Comparison of ENCODE assay signal across 31 mouse cellular contexts in genomic region chr4:136256696-136257095, GRCm38 (mm10). TPM values are rescaled to one million over a fixed set of nuclear protein-coding genes. Genes with fewer than 3 reads are reported as not detected.
DNase-seq lines count a peak whose midpoint lies in the region; ATAC-seq and TF ChIP-seq lines count a peak whose summit lies in the region.
"Had no signal": no experiment of that assay in that cellular context is flagged by ENCODE, and none has a peak within 500 bp of the region (broad histone marks: within the 10 kb centered on the region; RNA-seq: fewer than 3 reads in every experiment).

No protein-coding gene starts in this region.

- DNase-seq in liver (no peak), CH12.LX (ENCODE audit: extremely low read depth) (no peak), G1E (ENCODE audit: low spot score) (no peak)
- peak; percentile 16 for DNase-seq in c-Kit-positive CD71-positive TER-119-negative erythroid progenitor cells, embryonic 14.5 days (ENCODE audit: low read depth)
- DNase-seq in layer of hippocampus, adult 11-12 months (ENCODE audit: low spot score), result no peak
- no peak for DNase-seq in forebrain, embryonic 11.5 days (ENCODE audit: low spot score)
- DNase-seq in left cerebral cortex, adult 11 months (ENCODE audit: low spot score), result no peak
- DNase-seq: adrenal gland, adult 8-10 months; adrenal gland, postnatal 25 days; cerebellum, adult 11 months; cerebellum, adult 2 months; cerebellum, adult 9-11 months; cerebellum, postnatal 25 days; gastrocnemius, postnatal 10 days; gastrocnemius, postnatal 36 days; heart, adult 2 months; heart, postnatal 14 days; heart, postnatal 4 days had no signal

- dilution Hi-C loops in CH12.LX (cut with MboI; ENCODE audit: extremely low pct_ligation_motif_present, extremely low pct_unique_long_range_greater_than_20kb, low sequenced_read_pairs), result no loop called here

- H3K4me3 ChIP-seq in liver, embryonic 16.5 days (ENCODE audit: low read depth, low read length), result no peak overlapping the region
- H3K4me3 ChIP-seq in CH12.LX (replicated peaks in 1 of 3; ENCODE audit: low read depth in 2 of 3, low read length in 2 of 3, poor library complexity in 1 of 3) (no peak overlapping the region), G1E (ENCODE audit: low read depth, low read length) (no peak overlapping the region; the same call in 1 of the 2 replicates)
- H3K4me3 ChIP-seq in forebrain, embryonic 11.5 days (ENCODE audit: low read depth, low read length), result no peak overlapping the region
- H3K4me3 ChIP-seq: embryonic facial prominence, embryonic 13.5 days; erythroblast, embryonic 14.5 days; forebrain, embryonic 13.5 days; heart, adult 2 months; heart, embryonic 10.5 days; heart, embryonic 13.5 days had no signal

- H3K9me3 ChIP-seq in liver, embryonic 16.5 days (replicated peaks; ENCODE audit: control insufficient read depth, low read length), result no peaks in the 10 kb centered on the region
- H3K9me3 ChIP-seq in CH12.LX (replicated peaks; ENCODE audit: low read length) (no peaks in the 10 kb centered on the region), G1E (replicated peaks) (no peaks in the 10 kb centered on the region)
- H3K9me3 ChIP-seq in forebrain, embryonic 11.5 days (ENCODE audit: control insufficient read depth, low read length), result no peaks in the 10 kb centered on the region
- H3K9me3 ChIP-seq: embryonic facial prominence, embryonic 13.5 days; forebrain, embryonic 13.5 days; heart, embryonic 10.5 days; heart, embryonic 13.5 days had no signal

- no peak for TF ChIP-seq EP300 in CH12.LX (IDR thresholded peaks at IDR 0.05; ENCODE audit: low read length)

- WGBS in liver, embryonic 16.5 days (ENCODE audit: insufficient replicate concordance), result 14% methylated on average over 10 of the region's 10 CpGs
- 89% methylated on average over 10 of the region's 10 CpGs for WGBS in forebrain, embryonic 11.5 days

- no peaks in the 10 kb centered on the region; the same call in 1 of the 2 replicates for H3K27me3 ChIP-seq in liver, embryonic 16.5 days (ENCODE audit: control insufficient read depth, insufficient read depth, low read depth, low read length)
- H3K27me3 ChIP-seq in CH12.LX (replicated peaks) (peaks cover 75% of the 10 kb centered on the region), G1E (ENCODE audit: insufficient read depth, low read length) (peaks cover 42% of the 10 kb centered on the region)
- H3K27me3 ChIP-seq in forebrain, embryonic 11.5 days (ENCODE audit: control insufficient read depth, insufficient read depth, low read length), result peaks cover under 1% of the 10 kb centered on the region; the same call in 1 of the 2 replicates
- H3K27me3 ChIP-seq: heart, embryonic 13.5 days had no signal

- in situ Hi-C loops in CH12.LX (cut with MboI; ENCODE audit: low pct_ligation_motif_present, low pct_unique_long_range_greater_than_20kb, low sequenced_read_pairs), result no loop called here

- no peaks in the 10 kb centered on the region for H3K79me2 ChIP-seq in CH12.LX (replicated peaks; ENCODE audit: control insufficient read depth, extremely low read depth, insufficient read depth, poor library complexity, severe bottlenecking)

- TF ChIP-seq CTCF in CH12.LX (conservative IDR thresholded peaks at IDR 0.05 in 1 of 2, IDR thresholded peaks at IDR 0.05 in 1 of 2; ENCODE audit: low read depth in 2 of 2, low read length in 2 of 2) (no peak), G1E (IDR thresholded peaks at IDR 0.05; ENCODE audit: low read depth, low read length) (no peak)

- H3K4me1 ChIP-seq in liver, embryonic 16.5 days (ENCODE audit: control insufficient read depth, low read depth, low read length), result peaks cover 2% of the 10 kb centered on the region
- H3K4me1 ChIP-seq in CH12.LX (ENCODE audit: control insufficient read depth in 1 of 2, insufficient read depth in 2 of 2), result peaks cover 0 to 6% of the 10 kb centered on the region in 2 experiments; a peak in 2 of 4 replicates
- H3K4me1 ChIP-seq in G1E (ENCODE audit: insufficient read depth, low read depth, low read length), result peaks cover 21% of the 10 kb centered on the region
- H3K4me1 ChIP-seq in forebrain, embryonic 11.5 days (replicated peaks; ENCODE audit: control insufficient read depth, insufficient read depth, low read length), result peaks cover 3% of the 10 kb centered on the region; the same call in 1 of the 2 replicates

- H3K9ac ChIP-seq in liver, embryonic 16.5 days (ENCODE audit: low read depth, low read length), result no peak overlapping the region
- no peak overlapping the region for H3K9ac ChIP-seq in CH12.LX (ENCODE audit: insufficient read depth, low read depth)
- no peak overlapping the region for H3K9ac ChIP-seq in forebrain, embryonic 11.5 days (ENCODE audit: low read length)
- H3K9ac ChIP-seq: embryonic facial prominence, embryonic 13.5 days; forebrain, embryonic 13.5 days; heart, embryonic 13.5 days; hindbrain, embryonic 14.5 days had no signal

- H3K27ac ChIP-seq in liver, embryonic 16.5 days (ENCODE audit: low read length), result no peak overlapping the region
- H3K27ac ChIP-seq in CH12.LX (ENCODE audit: insufficient read depth, low read depth), result no peak overlapping the region
- no peak overlapping the region for H3K27ac ChIP-seq in forebrain, embryonic 11.5 days (ENCODE audit: low read depth, low read length)
- H3K27ac ChIP-seq: embryonic facial prominence, embryonic 13.5 days; forebrain, embryonic 13.5 days; heart, adult 2 months; heart, embryonic 10.5 days; heart, embryonic 13.5 days; hindbrain, embryonic 14.5 days; hindbrain, postnatal 0 days had no signal

- no peak overlapping the region for H3K4me2 ChIP-seq in liver, embryonic 16.5 days (ENCODE audit: low read depth, low read length)
- no peak overlapping the region for H3K4me2 ChIP-seq in CH12.LX (ENCODE audit: insufficient read depth, low read depth, poor library complexity, severe bottlenecking)
- H3K4me2 ChIP-seq in forebrain, embryonic 11.5 days (ENCODE audit: low read depth, low read length, severe bottlenecking), result no peak overlapping the region
- H3K4me2 ChIP-seq: embryonic facial prominence, embryonic 13.5 days; forebrain, embryonic 13.5 days; heart, embryonic 13.5 days; hindbrain, embryonic 14.5 days had no signal

- ATAC-seq in liver, embryonic 16.5 days (ENCODE audit: low read depth), result peak; percentile 55
- ATAC-seq in G1E (ENCODE audit: extremely low read depth, insufficient number of reproducible peaks, low FRiP score, poor library complexity, severe bottlenecking), result peak; percentile 69
- ATAC-seq in forebrain, embryonic 11.5 days (replicated peaks; ENCODE audit: low FRiP score), result no peak
- ATAC-seq: activated CD4-positive, CD25-positive, alpha-beta regulatory T cell, adult 4 months; CD4-positive, CD25-positive, alpha-beta regulatory T cell, adult 4 months; forebrain, embryonic 13.5 days; forebrain, embryonic 16.5 days; hindbrain, postnatal 0 days had no signal

- H3K36me3 ChIP-seq in liver, embryonic 16.5 days (ENCODE audit: control insufficient read depth, insufficient read depth), result no peaks in the 10 kb centered on the region
- H3K36me3 ChIP-seq in CH12.LX (replicated peaks in 1 of 2; ENCODE audit: control insufficient read depth in 1 of 2, insufficient read depth in 1 of 2, low read length in 1 of 2) (no peaks in the 10 kb centered on the region), G1E (replicated peaks) (no peaks in the 10 kb centered on the region)
- no peaks in the 10 kb centered on the region for H3K36me3 ChIP-seq in forebrain, embryonic 11.5 days (ENCODE audit: control insufficient read depth, insufficient read depth, low read length)
- H3K36me3 ChIP-seq: embryonic facial prominence, embryonic 13.5 days had no signal

- TF ChIP-seq POLR2A in CH12.LX (IDR thresholded peaks at IDR 0.05; ENCODE audit: low read depth, low read length), result no peak

- TF ChIP-seq RAD21 in CH12.LX (IDR thresholded peaks at IDR 0.05; ENCODE audit: low read depth, low read length), result no peak

TF ChIP-seq in CH12.LX, 34 proteins besides CTCF, POLR2A, EP300 and RAD21:
- TF ChIP-seq ZNF384 (IDR thresholded peaks at IDR 0.05; ENCODE audit: low read depth, low read length) (0 out of 2 replicates have a peak, but pooled peaks have one; percentile 21), ETS1 (conservative IDR thresholded peaks at IDR 0.05; ENCODE audit: low read depth, low read length) (no peak)

RNA-seq across cellular contexts. Expression of gene Tcea3, which starts 9.2 kb away (rescaled TPM):
- 25.3 and 29.8 TPM in 2 replicates for polyA plus RNA-seq in liver, embryonic 16.5 days (2015; fragmentation: Nextera tagmentation; extraction: Ambion mirVana)
- total RNA-seq in CH12.LX (2012; rRNA removed) (not detected in 2 replicates), CH12.LX (2014; rRNA removed) (not detected in 2 replicates), G1E (2014; fragmentation: Nextera tagmentation) (not detected in 2 replicates), G1E (2017) (0.55 and 0.70 TPM in 2 replicates)
- polyA plus RNA-seq in CH12.LX (2012; ENCODE audit: insufficient read length, low read depth) (not detected in 2 replicates), G1E (2012) (not detected in 2 replicates)
- polyA plus RNA-seq in forebrain, embryonic 11.5 days (2014; fragmentation: Nextera tagmentation; extraction: Ambion mirVana), result 1.1 and 1.6 TPM in 2 replicates
- total RNA-seq: common myeloid progenitor, adult 5-6 weeks; granulocyte monocyte progenitor cell, adult 5-6 weeks had no signal
- polyA plus RNA-seq: erythroblast, embryonic 14.5 days had no signal

RNA-seq across cellular contexts. Expression of gene Zfp46, which starts 27.8 kb away (rescaled TPM):
- polyA plus RNA-seq in liver, embryonic 16.5 days (2015; fragmentation: Nextera tagmentation; extraction: Ambion mirVana), result 2.8 and 3.5 TPM in 2 replicates
- total RNA-seq in CH12.LX (2012; rRNA removed), result 6.6 and 7.2 TPM in 2 replicates
- total RNA-seq in CH12.LX (2014; rRNA removed), result 3.3 and 4.1 TPM in 2 replicates
- polyA plus RNA-seq in CH12.LX (2012; ENCODE audit: insufficient read length, low read depth), result 1.8 and 2.8 TPM in 2 replicates
- 17.7 and 19.9 TPM in 2 replicates for total RNA-seq in G1E (2014; fragmentation: Nextera tagmentation)
- 13.2 and 13.9 TPM in 2 replicates for total RNA-seq in G1E (2017)
- polyA plus RNA-seq in G1E (2012), result 6.1 and 6.7 TPM in 2 replicates
- 28.2 and 30.8 TPM in 2 replicates for polyA plus RNA-seq in forebrain, embryonic 11.5 days (2014; fragmentation: Nextera tagmentation; extraction: Ambion mirVana)

RNA-seq across cellular contexts. Expression of gene Asap3, which starts 50.5 kb away (rescaled TPM):
- polyA plus RNA-seq in liver, embryonic 16.5 days (2015; fragmentation: Nextera tagmentation; extraction: Ambion mirVana), result 2.2 and 3.0 TPM in 2 replicates
- total RNA-seq in CH12.LX (2012; rRNA removed), result 0.08 TPM in 2 replicates
- total RNA-seq in CH12.LX (2014; rRNA removed), result not detected in 2 replicates
- 0.07 TPM in 1 of 2 replicates, not detected in the other for polyA plus RNA-seq in CH12.LX (2012; ENCODE audit: insufficient read length, low read depth)
- total RNA-seq in G1E (2014; fragmentation: Nextera tagmentation), result 0.30 TPM in 1 of 2 replicates, not detected in the other
- total RNA-seq in G1E (2017), result 0.05 and 0.06 TPM in 2 replicates
- polyA plus RNA-seq in G1E (2012), result 0.04 and 0.05 TPM in 2 replicates
- polyA plus RNA-seq in forebrain, embryonic 11.5 days (2014; fragmentation: Nextera tagmentation; extraction: Ambion mirVana), result 4.1 and 4.3 TPM in 2 replicates
- total RNA-seq: common myeloid progenitor, adult 5-6 weeks; granulocyte monocyte progenitor cell, adult 5-6 weeks had no signal
- polyA plus RNA-seq: CD4-positive, CD25-positive, alpha-beta regulatory T cell, adult 4 months had no signal

RNA-seq across cellular contexts. Expression of gene Hnrnpr, which starts 54.0 kb away (rescaled TPM):
- polyA plus RNA-seq in liver, embryonic 16.5 days (2015; fragmentation: Nextera tagmentation; extraction: Ambion mirVana), result 44.3 and 47.2 TPM in 2 replicates
- 65.6 and 86.6 TPM in 2 replicates for total RNA-seq in CH12.LX (2012; rRNA removed)
- total RNA-seq in CH12.LX (2014; rRNA removed), result 117 and 137 TPM in 2 replicates
- polyA plus RNA-seq in CH12.LX (2012; ENCODE audit: insufficient read length, low read depth), result 130 and 183 TPM in 2 replicates
- total RNA-seq in G1E (2014; fragmentation: Nextera tagmentation), result 100 and 126 TPM in 2 replicates
- total RNA-seq in G1E (2017), result 161 and 187 TPM in 2 replicates
- 66.7 and 77.7 TPM in 2 replicates for polyA plus RNA-seq in G1E (2012)
- 193 and 215 TPM in 2 replicates for polyA plus RNA-seq in forebrain, embryonic 11.5 days (2014; fragmentation: Nextera tagmentation; extraction: Ambion mirVana)

Comparison
In these comparisons a context has a peak if more than half of its experiments do, and no peak if none do; other contexts are left out.
1. RNA of gene Tcea3, which starts 9.2 kb away (polyA plus RNA-seq): 25.3 to 29.8 TPM in liver, embryonic 16.5 days; 1.1 to 1.6 TPM in forebrain, embryonic 11.5 days, not detected in G1E and not detected in CH12.LX; every median in the first group is over 10 times any median in the second.